8 mouse cellular contexts compared by ENCODE assay signal in the genomic region with DNA sequence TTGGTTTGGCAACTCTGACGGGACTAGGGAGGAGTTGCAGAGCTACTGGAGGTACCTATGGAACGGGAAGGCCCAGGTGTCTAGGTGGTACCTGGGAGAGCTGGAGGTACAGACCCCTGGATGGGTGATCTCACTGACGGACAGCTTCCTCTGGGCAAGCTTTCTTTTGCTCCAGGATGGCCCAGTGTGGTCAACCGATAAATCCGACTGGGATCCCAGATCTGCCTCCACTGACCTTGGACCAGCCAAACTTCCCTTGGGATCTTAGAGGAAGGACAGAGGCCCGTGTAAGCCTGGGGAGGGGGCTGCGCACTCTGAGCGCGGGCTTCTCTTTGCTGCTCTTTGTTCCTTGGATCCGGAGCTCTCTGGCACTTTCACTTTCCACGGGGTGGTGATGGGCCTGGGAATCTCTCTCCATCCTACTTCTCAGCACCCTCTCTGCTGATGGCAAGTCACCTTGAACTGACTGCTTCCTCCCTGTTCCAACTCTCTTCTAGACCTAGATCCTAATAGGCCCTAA. TPM values are rescaled to one million over a fixed set of nuclear protein-coding genes. Genes with fewer than 3 reads are reported as not detected.
DNase-seq lines count a peak whose midpoint lies in the region; ATAC-seq and TF ChIP-seq lines count a peak whose summit lies in the region.

No protein-coding gene starts in this region.

- no peaks in the 10 kb centered on the region for H3K27me3 ChIP-seq in embryonic facial prominence, embryonic 10.5 days (replicated peaks; ENCODE audit: low read depth, poor library complexity, severe bottlenecking)
- H3K27me3 ChIP-seq in hindbrain, embryonic 15.5 days, result no peaks in the 10 kb centered on the region
- H3K27me3 ChIP-seq in liver, embryonic 12.5 days (replicated peaks), result no peaks in the 10 kb centered on the region

- DNase-seq in embryo, embryonic 10 days (ENCODE audit: low spot score), result peak; percentile 61
- no peak for DNase-seq in embryo, embryonic 9.5 days (ENCODE audit: extremely low spot score)
- DNase-seq in embryonic facial prominence, embryonic 10.5 days (ENCODE audit: low spot score), result peak; percentile 63
- no peak for DNase-seq in spleen, adult 12 weeks (ENCODE audit: low spot score)
- DNase-seq in left cerebral cortex, postnatal 25 days (ENCODE audit: low spot score in 2 of 2), result no peak

- H3K4me3 ChIP-seq in embryonic facial prominence, embryonic 10.5 days, result peak overlapping the region; percentile 82
- peak overlapping the region; percentile 47 for H3K4me3 ChIP-seq in hindbrain, embryonic 15.5 days
- H3K4me3 ChIP-seq in liver, embryonic 12.5 days, result peak overlapping the region; percentile 66
- peak overlapping the region; percentile 35 for H3K4me3 ChIP-seq in olfactory bulb, adult 2 months (ENCODE audit: insufficient read depth, low read depth, low read length)

- no peak for TF ChIP-seq CTCF in olfactory bulb, adult 2 months (IDR thresholded peaks at IDR 0.05; ENCODE audit: insufficient read depth, low read depth, low read length)

- peaks cover 59% of the 10 kb centered on the region for H3K4me1 ChIP-seq in embryonic facial prominence, embryonic 10.5 days
- H3K4me1 ChIP-seq in hindbrain, embryonic 15.5 days (replicated peaks), result peaks cover 21% of the 10 kb centered on the region
- peaks cover 55% of the 10 kb centered on the region for H3K4me1 ChIP-seq in liver, embryonic 12.5 days
- peaks cover 13% of the 10 kb centered on the region for H3K4me1 ChIP-seq in olfactory bulb, adult 2 months (ENCODE audit: control insufficient read depth, insufficient read depth, low read length)

- intact Hi-C loops in left cerebral cortex, postnatal 25 days (cut with DNase I), result no loop called here

- peaks cover 33% of the 10 kb centered on the region for H3K36me3 ChIP-seq in embryonic facial prominence, embryonic 10.5 days (replicated peaks)
- no peaks in the 10 kb centered on the region for H3K36me3 ChIP-seq in hindbrain, embryonic 15.5 days
- H3K36me3 ChIP-seq in liver, embryonic 12.5 days, result 0 out of 2 replicates have a peak, but pooled peaks cover 4% of the 10 kb centered on the region

- under 1% methylated on average over 11 of the region's 11 CpGs for WGBS in embryonic facial prominence, embryonic 10.5 days
- WGBS in hindbrain, embryonic 15.5 days, result 4% methylated on average over 11 of the region's 11 CpGs
- WGBS in liver, embryonic 12.5 days (ENCODE audit: insufficient replicate concordance), result 10% methylated on average over 11 of the region's 11 CpGs
- 32% methylated on average over 11 of the region's 11 CpGs for WGBS in olfactory bulb, adult 2 months

- H3K9ac ChIP-seq in hindbrain, embryonic 15.5 days, result peak overlapping the region; percentile 49
- peak overlapping the region; percentile 77 for H3K9ac ChIP-seq in liver, embryonic 12.5 days

- peak overlapping the region; percentile 93 for H3K27ac ChIP-seq in embryonic facial prominence, embryonic 10.5 days (replicated peaks)
- no peak overlapping the region for H3K27ac ChIP-seq in hindbrain, embryonic 15.5 days (replicated peaks)
- H3K27ac ChIP-seq in liver, embryonic 12.5 days, result peak overlapping the region; percentile 63; the same call in 1 of the 2 replicates
- H3K27ac ChIP-seq in olfactory bulb, adult 2 months (ENCODE audit: insufficient read depth, low read depth, low read length), result no peak overlapping the region

- ATAC-seq in hindbrain, embryonic 15.5 days (ENCODE audit: low FRiP score, low read depth), result no peak
- ATAC-seq in liver, embryonic 12.5 days, result no peak

- peak overlapping the region; percentile 69 for H3K4me2 ChIP-seq in hindbrain, embryonic 15.5 days
- peak overlapping the region; percentile 97 for H3K4me2 ChIP-seq in liver, embryonic 12.5 days

- no peaks in the 10 kb centered on the region for H3K9me3 ChIP-seq in embryonic facial prominence, embryonic 10.5 days
- H3K9me3 ChIP-seq in hindbrain, embryonic 15.5 days, result no peaks in the 10 kb centered on the region
- H3K9me3 ChIP-seq in liver, embryonic 12.5 days (replicated peaks), result no peaks in the 10 kb centered on the region

- TF ChIP-seq POLR2A in olfactory bulb, adult 2 months (IDR thresholded peaks at IDR 0.05; ENCODE audit: insufficient read depth, low read depth, low read length), result no peak

RNA-seq across cellular contexts. Expression of gene Slc12a7, which starts 31.4 kb away (rescaled TPM):
- 53.5 and 55.8 TPM in 2 replicates for polyA plus RNA-seq in embryonic facial prominence, embryonic 10.5 days (2016; fragmentation: Nextera tagmentation; extraction: Ambion mirVana)
- 10.1 and 10.6 TPM in 2 replicates for polyA plus RNA-seq in hindbrain, embryonic 15.5 days (2015; fragmentation: Nextera tagmentation; extraction: Ambion mirVana)
- 10.8 and 11.1 TPM in 2 replicates for polyA plus RNA-seq in liver, embryonic 12.5 days (2016; fragmentation: Nextera tagmentation; extraction: Ambion mirVana)
- polyA plus RNA-seq in olfactory bulb, adult 2 months (2012; ENCODE audit: insufficient read depth, insufficient read length, low replicate concordance, missing spikeins), result not detected in 2 replicates
- total RNA-seq in left cerebral cortex, postnatal 25 days (2021), result 1 to 10 TPM; 3.6 to 6.8 TPM

RNA-seq across cellular contexts. Expression of gene Slc6a19, which starts 59.7 kb away (rescaled TPM):
- polyA plus RNA-seq in embryonic facial prominence, embryonic 10.5 days (2016; fragmentation: Nextera tagmentation; extraction: Ambion mirVana), result 0.08 and 0.34 TPM in 2 replicates
- polyA plus RNA-seq in hindbrain, embryonic 15.5 days (2015; fragmentation: Nextera tagmentation; extraction: Ambion mirVana), result 0.12 and 0.22 TPM in 2 replicates
- polyA plus RNA-seq in liver, embryonic 12.5 days (2016; fragmentation: Nextera tagmentation; extraction: Ambion mirVana), result 0.45 and 0.47 TPM in 2 replicates
- polyA plus RNA-seq in olfactory bulb, adult 2 months (2012; ENCODE audit: insufficient read depth, insufficient read length, low replicate concordance, missing spikeins), result not detected in 2 replicates
- total RNA-seq in left cerebral cortex, postnatal 25 days (2021), result under 1 TPM in 1 of 2 experiments, not detected in 1; 0.18 TPM

Comparison
In these comparisons a context has a peak if more than half of its experiments do, and no peak if none do; other contexts are left out.
1. DNase-seq: peak in embryo, embryonic 10 days (single experiment) and embryonic facial prominence, embryonic 10.5 days (single experiment); none in embryo, embryonic 9.5 days (single experiment), spleen, adult 12 weeks (single experiment) and left cerebral cortex, postnatal 25 days (0 of 2).
2. H3K27ac ChIP-seq: peak in embryonic facial prominence, embryonic 10.5 days (single experiment) and liver, embryonic 12.5 days (single experiment); none in hindbrain, embryonic 15.5 days (single experiment) and olfactory bulb, adult 2 months (single experiment).
3. RNA of gene Slc6a19, which starts 59.7 kb away (polyA plus RNA-seq): not detected in olfactory bulb, adult 2 months; 0.45 to 0.47 TPM in liver, embryonic 12.5 days, 0.08 to 0.34 TPM in embryonic facial prominence, embryonic 10.5 days and 0.12 to 0.22 TPM in hindbrain, embryonic 15.5 days; every median in the first group is over 10 times any median in the second.
4. Peak in every context shown above with its lines, with median percentiles within 50 percentile points of each other: H3K4me3 ChIP-seq.